Mouse (Mus musculus): ENCODE measurements around the gene Chek2. TPM values are rescaled to one million over a fixed set of nuclear protein-coding genes. Genes with fewer than 3 reads are reported as not detected.
"Not testable (repeated sequence)": the region's sequence is repeated elsewhere in the genome, so short reads cannot be mapped to it uniquely, and the experiment has no call there.

Gene Chek2
- polyA plus RNA-seq, 1 experiment from 2014 or later = 21.3 TPM

GRCm38 (mm10) chr5:110808061-110808631 lies 31.6 kb upstream of the Chek2 start:
- ChIA-PET POLR2A (no interaction called here), CTCF (no interaction called here)
- in situ Hi-C loops (cut with MboI; ENCODE audit: low pct_unique_long_range_greater_than_20kb) = no loop called here
- TF ChIP-seq CTCF (IDR thresholded peaks at IDR 0.05) = no peak
- no peaks in the 10 kb centered on the region for H3K27me3 ChIP-seq
- DNase-seq (ENCODE audit: low read depth, low spot score) = peak; percentile 60
- ATAC-seq = peak; percentile 61

GRCm38 (mm10) chr5:110808821-110809666 lies 30.7 kb upstream of the Chek2 start:
- CTCF ChIA-PET = interaction anchor here (0.9 to 2.1 kb wide), 4 partner anchors 11 to 30 kb away, joined by 3 to 7 read pairs (median 4); no protein-coding TSS in a partner anchor
- TF ChIP-seq CTCF (IDR thresholded peaks at IDR 0.05) = no peak
- ATAC-seq (no peak), DNase-seq (ENCODE audit: low read depth, low spot score) (no peak)
- no peaks in the 10 kb centered on the region for H3K27me3 ChIP-seq
- in situ Hi-C loops (cut with MboI; ENCODE audit: low pct_unique_long_range_greater_than_20kb) = no loop called here
- POLR2A ChIA-PET = no interaction called here

DNA sequence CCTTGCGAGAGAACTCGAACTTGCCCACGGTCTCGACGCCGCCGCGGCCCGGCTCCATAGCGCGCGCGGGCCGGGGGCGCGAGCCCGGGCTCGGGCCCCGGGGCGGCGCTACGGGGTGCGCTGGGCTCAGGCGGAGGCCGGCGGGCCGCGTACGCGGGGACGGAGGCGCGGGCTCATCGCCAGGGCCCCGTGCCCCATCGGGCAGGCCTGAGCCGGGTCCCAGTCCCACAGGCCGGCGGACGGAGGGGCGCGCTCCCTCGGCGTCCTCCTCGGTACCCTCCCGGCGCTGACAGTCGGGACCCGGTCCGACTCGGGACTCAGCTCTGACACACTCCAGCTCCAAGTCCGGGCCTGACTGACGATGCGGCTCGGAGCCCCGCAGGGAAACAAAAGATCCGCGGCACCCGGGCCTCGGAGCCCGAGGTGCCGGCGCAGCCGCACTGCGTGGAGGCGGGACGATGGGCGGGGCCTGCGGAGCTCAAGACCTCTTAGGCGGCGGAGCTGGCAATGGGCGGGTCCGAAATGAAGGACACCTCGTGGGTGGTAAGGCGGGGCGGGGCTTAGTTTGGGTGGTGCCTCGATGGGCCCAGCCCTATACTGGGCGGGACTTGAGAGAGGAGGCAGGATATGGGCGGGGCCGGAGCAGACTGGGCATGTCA lies 30.0 kb upstream of the Chek2 start, which contains the start of gene Ulk1:
TSS of gene Ulk1 (minus strand) at position 431 of the 659 bp plus-strand sequence.
- in situ Hi-C loops (cut with MboI; ENCODE audit: low pct_unique_long_range_greater_than_20kb) = no loop called here
- peak; percentile 98 for DNase-seq (ENCODE audit: low read depth, low spot score)
- ChIA-PET CTCF (interaction anchor here (1.3 to 2.1 kb wide), 3 partner anchors 11 to 29 kb away, joined by 3 to 7 read pairs (median 5); no protein-coding TSS in a partner anchor), POLR2A (no interaction called here)
- TF ChIP-seq CTCF (IDR thresholded peaks at IDR 0.05) = no peak
- ATAC-seq = peak; percentile 94
- H3K27me3 ChIP-seq = no peaks in the 10 kb centered on the region

GRCm38 (mm10) chr5:110824421-110824820 lies 15.4 kb upstream of the Chek2 start:
- POLR2A ChIA-PET = no interaction called here
- no peaks in the 10 kb centered on the region for H3K27me3 ChIP-seq
- CTCF ChIA-PET = interaction anchor here (2.1 kb wide), 1 partner anchor 14 kb away, joined by 7 read pairs; the partner anchor contains the start of gene Ulk1
- no peak for DNase-seq (ENCODE audit: low read depth, low spot score)
- in situ Hi-C loops (cut with MboI; ENCODE audit: low pct_unique_long_range_greater_than_20kb) = no loop called here
- ATAC-seq = no peak
- no peak for TF ChIP-seq CTCF (IDR thresholded peaks at IDR 0.05)

DNA sequence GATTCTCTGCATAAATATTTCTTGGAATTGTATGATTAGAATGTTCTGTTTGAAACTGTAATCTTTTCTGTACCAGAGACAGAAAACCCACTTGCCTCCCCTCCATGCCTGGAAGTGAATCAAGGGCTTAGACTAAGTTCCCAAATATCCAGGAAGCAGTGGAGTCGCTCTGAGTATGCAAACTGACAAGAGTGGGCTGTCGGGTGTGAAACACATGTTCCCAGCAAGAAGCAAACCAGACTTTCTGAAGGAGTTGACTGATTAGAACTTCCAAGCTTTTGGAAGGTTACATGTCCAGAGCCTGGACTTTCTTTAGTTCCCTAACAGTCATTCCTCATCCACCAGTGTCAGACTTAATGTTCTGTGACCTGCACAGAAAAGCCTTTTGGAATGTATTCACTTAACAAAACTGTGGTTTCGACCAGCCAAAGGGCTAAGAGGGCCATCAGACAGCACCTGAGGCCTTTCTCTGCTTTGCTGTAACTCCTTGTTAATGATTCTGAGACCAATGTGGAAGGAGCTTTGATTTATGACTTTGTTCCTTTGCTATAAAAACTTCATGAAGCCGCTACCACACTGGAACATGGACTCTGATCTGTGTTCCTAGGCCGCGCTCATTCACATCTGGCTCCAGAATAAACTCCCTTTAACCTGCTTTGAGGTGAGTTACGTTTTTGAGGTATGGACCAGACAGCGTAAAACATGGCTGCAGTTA lies 12.8 kb upstream of the Chek2 start:
- no peak for DNase-seq (ENCODE audit: low read depth, low spot score)
- in situ Hi-C loops (cut with MboI; ENCODE audit: low pct_unique_long_range_greater_than_20kb) = no loop called here
- no peak for TF ChIP-seq CTCF (IDR thresholded peaks at IDR 0.05)
- POLR2A ChIA-PET = interaction anchor here (0.7 to 1.2 kb wide), 4 partner anchors 9 to 423 kb away, joined by 3 to 13 read pairs (median 8); no protein-coding TSS in a partner anchor
- peak; percentile 84 for ATAC-seq
- H3K27me3 ChIP-seq = no peaks in the 10 kb centered on the region
- CTCF ChIA-PET = interaction anchor here (1.3 to 2.0 kb wide), 4 partner anchors 9 to 380 kb away, joined by 3 to 5 read pairs (median 4); partner anchors contain the start of gene Ep400

DNA sequence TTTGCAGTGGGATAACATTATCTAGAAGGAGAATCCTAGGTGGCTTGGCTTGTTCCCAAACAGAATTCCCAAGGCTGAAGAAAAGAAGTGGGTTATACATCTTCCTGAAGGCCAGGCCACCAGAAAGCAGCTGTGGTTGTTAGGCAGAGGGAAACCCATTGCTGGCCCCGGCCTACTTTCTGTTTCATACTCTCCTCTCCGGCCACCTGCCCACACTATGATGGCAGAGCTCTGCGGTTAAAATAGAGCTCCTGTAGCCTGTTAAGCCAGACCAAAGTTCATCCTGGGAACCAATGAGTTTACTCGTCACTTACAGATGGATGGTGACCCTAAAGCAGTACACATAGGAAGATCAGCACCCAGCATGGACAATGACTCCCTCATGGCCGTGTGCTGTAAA lies 12.2 kb upstream of the Chek2 start:
- DNase-seq (ENCODE audit: low read depth, low spot score) = no peak
- no peak for TF ChIP-seq CTCF (IDR thresholded peaks at IDR 0.05)
- in situ Hi-C loops (cut with MboI; ENCODE audit: low pct_unique_long_range_greater_than_20kb) = no loop called here
- H3K27me3 ChIP-seq = no peaks in the 10 kb centered on the region
- POLR2A ChIA-PET = interaction anchor here (0.7 to 1.2 kb wide), 4 partner anchors 10 to 423 kb away, joined by 3 to 13 read pairs (median 8); no protein-coding TSS in a partner anchor
- CTCF ChIA-PET = interaction anchor here (0.7 to 2.0 kb wide), 6 partner anchors 9 to 380 kb away, joined by 3 to 5 read pairs (median 4); partner anchors contain the start of gene Ep400
- no peak for ATAC-seq

GRCm38 (mm10) chr5:110831036-110831720 lies 8.6 kb upstream of the Chek2 start:
- in situ Hi-C loops (cut with MboI; ENCODE audit: low pct_unique_long_range_greater_than_20kb) = no loop called here
- ATAC-seq (no peak), DNase-seq (ENCODE audit: low read depth, low spot score) (no peak)
- ChIA-PET POLR2A (no interaction called here), CTCF (interaction anchor here (0.9 to 1.5 kb wide), 2 partner anchors 13 to 22 kb away, joined by 3 to 4 read pairs; no protein-coding TSS in a partner anchor)
- H3K27me3 ChIP-seq = no peaks in the 10 kb centered on the region
- no peak for TF ChIP-seq CTCF (IDR thresholded peaks at IDR 0.05)

DNA sequence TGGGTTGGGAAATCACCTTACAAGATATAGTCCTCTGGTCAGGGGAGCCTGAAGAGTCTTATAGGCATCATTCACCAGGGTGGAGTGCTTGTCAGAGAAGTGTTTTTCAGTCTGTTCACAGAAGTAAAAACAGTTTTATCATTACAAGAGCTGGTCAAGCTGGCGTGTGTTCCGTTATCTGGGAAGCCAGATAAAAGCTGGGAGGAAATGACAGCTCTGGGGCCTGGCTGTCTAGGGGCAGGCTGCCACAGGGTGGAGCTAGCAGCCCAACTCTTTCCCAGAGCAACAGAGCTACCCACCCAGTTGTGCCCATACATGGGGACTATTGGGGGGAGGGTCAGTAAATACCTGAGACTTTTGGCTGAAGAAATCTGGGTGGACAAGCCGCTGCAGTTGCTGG lies 3.8 kb upstream of the Chek2 start:
- ATAC-seq (no peak), DNase-seq (ENCODE audit: low read depth, low spot score) (no peak)
- ChIA-PET POLR2A (no interaction called here), CTCF (interaction anchor here (1.3 to 1.4 kb wide), 4 partner anchors 9 to 434 kb away, joined by 3 to 5 read pairs (median 4); no protein-coding TSS in a partner anchor)
- in situ Hi-C loops (cut with MboI; ENCODE audit: low pct_unique_long_range_greater_than_20kb) = no loop called here
- peak; percentile 68 for TF ChIP-seq CTCF (IDR thresholded peaks at IDR 0.05)
- no peaks in the 10 kb centered on the region for H3K27me3 ChIP-seq

- CTCF ChIA-PET; ATAC-seq; POLR2A ChIA-PET; in situ Hi-C loops (cut with MboI; ENCODE audit: low pct_unique_long_range_greater_than_20kb); DNase-seq (ENCODE audit: low read depth, low spot score); H3K27me3 ChIP-seq: not testable (repeated sequence)
These were observed 1.8 kb upstream of the Chek2 start for GRCm38 (mm10) chr5:110838016-110838415.
